Mouse (Mus musculus): ENCODE data around the gene Cmtm5. TPM values are rescaled to one million over a fixed set of nuclear protein-coding genes. Genes with fewer than 3 reads are reported as not detected.
"Not testable (repeated sequence)": the region's sequence is repeated elsewhere in the genome, so short reads cannot be mapped to it uniquely, and the experiment has no call there.

Gene Cmtm5
- polyA plus RNA-seq, 1 experiment from 2014 or later, result 2.0 TPM

DNA sequence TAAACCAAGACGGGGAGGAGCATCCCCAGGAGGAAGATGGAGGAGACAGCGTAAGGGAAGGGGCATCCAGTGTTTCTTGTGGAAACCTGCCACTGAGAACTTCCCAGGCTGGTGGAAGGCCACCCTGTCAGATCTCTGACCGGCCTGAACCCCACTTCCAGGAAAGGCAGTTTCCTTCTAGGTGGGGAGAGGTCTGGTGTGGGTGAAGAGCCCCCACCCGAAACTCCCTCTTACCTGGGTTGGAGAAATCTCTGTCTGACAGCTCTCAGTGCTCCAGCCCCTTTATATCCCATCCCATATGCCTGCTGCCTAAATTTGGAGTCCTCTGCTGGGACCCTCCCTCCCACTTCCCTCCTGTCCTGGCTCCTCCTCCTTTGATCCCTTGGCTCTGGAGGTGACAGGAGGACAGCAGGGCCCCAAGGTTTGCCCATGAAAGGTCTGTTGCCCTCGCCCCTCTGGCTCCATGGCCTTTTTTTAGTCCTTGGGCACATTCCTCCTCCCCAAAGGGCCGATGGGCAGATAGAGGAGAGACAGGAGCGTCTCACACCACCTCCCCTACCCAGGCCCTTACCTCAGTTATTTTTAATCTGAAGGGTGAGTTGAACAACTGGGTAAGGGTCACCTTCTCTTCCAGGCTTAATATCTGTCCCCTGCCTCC lies 30.4 kb downstream of the Cmtm5 start, which contains the start of gene Myh6:
Gene Myh6 (minus strand): TSS at position 608 of the 658 bp plus-strand sequence.
- Histone ChIP-seq H3K4me3 (replicated peaks) (no peak within 1 kb of the TSS), H3K9me3 (no peaks in the 10 kb centered on the region), H3K36me3 (replicated peaks) (no peaks in the 10 kb centered on the region), H3K4me2 (no peak within 1 kb of the TSS), H3K9ac (no peak within 1 kb of the TSS), H3K27me3 (peaks cover 2% of the 10 kb centered on the region; the same call in 1 of the 2 replicates), H3K27ac (no peak within 1 kb of the TSS), H3K4me1 (no peaks in the 10 kb centered on the region)
- 77% methylated on average over 7 of the region's 7 CpGs for WGBS
- no peak for ATAC-seq (ENCODE audit: low FRiP score)

- no peak for ATAC-seq (ENCODE audit: low FRiP score)
- H3K4me2 ChIP-seq, result no peak overlapping the region
- no peaks in the 10 kb centered on the region for H3K27me3 ChIP-seq
- no peaks in the 10 kb centered on the region for H3K4me1 ChIP-seq
- no peak overlapping the region for H3K9ac ChIP-seq
- H3K27ac ChIP-seq, result no peak overlapping the region
- no peaks in the 10 kb centered on the region for H3K36me3 ChIP-seq (replicated peaks)
- 87% methylated on average over 3 of the region's 3 CpGs for WGBS
- no peaks in the 10 kb centered on the region for H3K9me3 ChIP-seq
- H3K4me3 ChIP-seq (replicated peaks), result no peak overlapping the region
Measured at GRCm38 (mm10) chr14:54967874-54968273, 31.8 kb downstream of the Cmtm5 start.

DNA sequence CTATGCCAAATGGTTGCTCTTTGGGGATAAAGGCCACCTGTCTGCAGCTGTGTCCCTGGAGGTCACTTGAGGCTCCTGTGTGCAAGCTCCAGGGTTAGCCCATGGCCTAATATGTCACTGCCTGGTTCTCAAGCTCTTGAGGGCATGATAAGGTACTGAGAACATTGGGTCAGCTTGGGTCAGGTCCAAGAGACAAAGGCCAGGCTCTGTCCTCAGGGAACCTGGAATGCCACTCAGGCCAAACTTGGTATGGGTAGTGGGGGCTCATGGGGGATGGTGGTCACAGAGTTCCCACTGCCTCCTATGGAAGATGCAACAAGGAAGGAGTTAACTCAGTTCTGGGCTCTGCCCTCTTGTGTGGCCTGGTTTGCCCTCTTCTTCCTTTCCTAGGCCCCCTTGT lies 32.3 kb downstream of the Cmtm5 start:
- Histone ChIP-seq H3K9ac (no peak overlapping the region), H3K4me2 (no peak overlapping the region), H3K36me3 (replicated peaks) (no peaks in the 10 kb centered on the region), H3K4me3 (replicated peaks) (no peak overlapping the region), H3K27me3 (no peaks in the 10 kb centered on the region), H3K4me1 (no peaks in the 10 kb centered on the region), H3K9me3 (no peaks in the 10 kb centered on the region), H3K27ac (no peak overlapping the region)
- ATAC-seq (ENCODE audit: low FRiP score), result no peak

- not testable (repeated sequence) for H3K27me3 ChIP-seq; ATAC-seq (ENCODE audit: low FRiP score); H3K36me3 ChIP-seq (replicated peaks); H3K9ac ChIP-seq; H3K9me3 ChIP-seq; H3K4me3 ChIP-seq (replicated peaks); H3K4me2 ChIP-seq; H3K27ac ChIP-seq
- WGBS, result 95% methylated on average over 11 of the region's 11 CpGs
- H3K4me1 ChIP-seq, result peaks cover 10% of the 10 kb centered on the region
Measured at GRCm38 (mm10) chr14:54972786-54973185, 36.7 kb downstream of the Cmtm5 start.

GRCm38 (mm10) chr14:54974068-54974791 lies 38.2 kb downstream of the Cmtm5 start:
- H3K27ac ChIP-seq, result peak overlapping the region; percentile 38; the same call in 1 of the 2 replicates
- peaks cover 10% of the 10 kb centered on the region for H3K4me1 ChIP-seq
- 0 out of 2 replicates have a peak, but pooled peaks cover 6% of the 10 kb centered on the region for H3K27me3 ChIP-seq
- ATAC-seq (ENCODE audit: low FRiP score), result no peak
- no peak overlapping the region for H3K4me2 ChIP-seq
- H3K4me3 ChIP-seq (replicated peaks), result no peak overlapping the region
- H3K9me3 ChIP-seq, result no peaks in the 10 kb centered on the region
- no peaks in the 10 kb centered on the region for H3K36me3 ChIP-seq (replicated peaks)
- WGBS, result 71% methylated on average over 6 of the region's 6 CpGs
- 0 out of 2 replicates have a peak overlapping the region, but pooled peaks have one; percentile 4 for H3K9ac ChIP-seq

GRCm38 (mm10) chr14:54976633-54977032 lies 40.6 kb downstream of the Cmtm5 start, which contains the start of gene Gm17428:
Gene Gm17428, plus strand, starts transcription at chr14:54976933.
- H3K4me2 ChIP-seq, result no peak within 1 kb of the TSS
- H3K27me3 ChIP-seq, result 0 out of 2 replicates have a peak, but pooled peaks cover 6% of the 10 kb centered on the region
- WGBS, result 66% methylated on average over 1 of the region's 1 CpGs
- H3K9me3 ChIP-seq, result no peaks in the 10 kb centered on the region
- peaks cover 10% of the 10 kb centered on the region for H3K4me1 ChIP-seq
- no peak within 1 kb of the TSS for H3K9ac ChIP-seq
- H3K36me3 ChIP-seq (replicated peaks), result no peaks in the 10 kb centered on the region
- no peak for ATAC-seq (ENCODE audit: low FRiP score)
- H3K4me3 ChIP-seq (replicated peaks), result no peak within 1 kb of the TSS
- H3K27ac ChIP-seq, result no peak within 1 kb of the TSS

GRCm38 (mm10) chr14:54978664-54979063 lies 42.6 kb downstream of the Cmtm5 start:
- H3K27ac ChIP-seq, result no peak overlapping the region
- no peak overlapping the region for H3K4me3 ChIP-seq (replicated peaks)
- H3K9ac ChIP-seq, result no peak overlapping the region
- 89% methylated on average over 8 of the region's 8 CpGs for WGBS
- H3K9me3 ChIP-seq, result no peaks in the 10 kb centered on the region
- no peaks in the 10 kb centered on the region for H3K36me3 ChIP-seq (replicated peaks)
- H3K4me1 ChIP-seq, result peaks cover 10% of the 10 kb centered on the region
- H3K4me2 ChIP-seq, result no peak overlapping the region
- H3K27me3 ChIP-seq, result 0 out of 2 replicates have a peak, but pooled peaks cover 6% of the 10 kb centered on the region
- ATAC-seq (ENCODE audit: low FRiP score), result no peak

- Histone ChIP-seq H3K27ac (no peak overlapping the region), H3K4me1 (no peaks in the 10 kb centered on the region), H3K9me3 (no peaks in the 10 kb centered on the region), H3K4me3 (replicated peaks) (no peak overlapping the region), H3K36me3 (replicated peaks) (no peaks in the 10 kb centered on the region), H3K9ac (no peak overlapping the region), H3K4me2 (no peak overlapping the region), H3K27me3 (no peaks in the 10 kb centered on the region)
- no peak for ATAC-seq (ENCODE audit: low FRiP score)
- 95% methylated on average over 7 of the region's 7 CpGs for WGBS
Measured at GRCm38 (mm10) chr14:54981934-54982333, 45.9 kb downstream of the Cmtm5 start.

GRCm38 (mm10) chr14:54988350-54988874 lies 52.4 kb downstream of the Cmtm5 start:
- not testable (repeated sequence) for H3K4me1 ChIP-seq; H3K27ac ChIP-seq; ATAC-seq (ENCODE audit: low FRiP score); H3K27me3 ChIP-seq; H3K9me3 ChIP-seq; H3K4me2 ChIP-seq; H3K4me3 ChIP-seq (replicated peaks); H3K9ac ChIP-seq; H3K36me3 ChIP-seq (replicated peaks)
- 94% methylated on average over 9 of the region's 9 CpGs for WGBS

MicroRNAs within 50 kb of the gene (microRNA counts, 519-probe panel; counts per million panel counts)
- microRNA mmu-miR-208a (not detected), microRNA mmu-miR-208b (not detected)

Small RNAs within 50 kb of the gene (microRNA-seq; reads per million reads assigned to microRNA genes)
- 4.1 reads per million, percentile 14 among the genes with 10 or more reads in this experiment for gene Mir208a
- gene Mir208b, result 19.7 reads per million, percentile 34 among the genes with 10 or more reads in this experiment

Other genes starting within 250 kb of the Cmtm5 start
- 188 and 190 TPM in 2 replicates for gene Acin1, start 249.3 kb upstream of the Cmtm5 start, polyA plus RNA-seq (2016; fragmentation: Nextera tagmentation; extraction: Ambion mirVana)
- not detected in 2 replicates for gene Gm29776, start 237.4 kb upstream of the Cmtm5 start, polyA plus RNA-seq (2016; fragmentation: Nextera tagmentation; extraction: Ambion mirVana)
- gene Cebpe, start 224.1 kb upstream of the Cmtm5 start, polyA plus RNA-seq (2016; fragmentation: Nextera tagmentation; extraction: Ambion mirVana), result not detected in 2 replicates
- gene Slc7a8, start 154.3 kb upstream of the Cmtm5 start, polyA plus RNA-seq (2016; fragmentation: Nextera tagmentation; extraction: Ambion mirVana), result 2.3 and 2.7 TPM in 2 replicates
- not detected in 2 replicates for gene Rnf212b, start 122.1 kb upstream of the Cmtm5 start, polyA plus RNA-seq (2016; fragmentation: Nextera tagmentation; extraction: Ambion mirVana)
- gene Homez, start 65.3 kb upstream of the Cmtm5 start, polyA plus RNA-seq (2016; fragmentation: Nextera tagmentation; extraction: Ambion mirVana), result 13.9 and 18.5 TPM in 2 replicates
- 1.1 and 1.3 TPM in 2 replicates for gene Ppp1r3e, start 58.7 kb upstream of the Cmtm5 start, polyA plus RNA-seq (2016; fragmentation: Nextera tagmentation; extraction: Ambion mirVana)
- 3.3 and 3.4 TPM in 2 replicates for gene Bcl2l2, start 52.9 kb upstream of the Cmtm5 start, polyA plus RNA-seq (2016; fragmentation: Nextera tagmentation; extraction: Ambion mirVana)
- 0.27 TPM in 1 of 2 replicates, not detected in the other for gene Gm20521, start 52.8 kb upstream of the Cmtm5 start, polyA plus RNA-seq (2016; fragmentation: Nextera tagmentation; extraction: Ambion mirVana)
- gene Pabpn1, start 43.8 kb upstream of the Cmtm5 start, polyA plus RNA-seq (2016; fragmentation: Nextera tagmentation; extraction: Ambion mirVana), result 199 and 211 TPM in 2 replicates
- gene Slc22a17, start 23.1 kb upstream of the Cmtm5 start, polyA plus RNA-seq (2016; fragmentation: Nextera tagmentation; extraction: Ambion mirVana), result 93.3 and 97.8 TPM in 2 replicates
- 36.8 and 37.8 TPM in 2 replicates for gene Efs, start 10.1 kb upstream of the Cmtm5 start, polyA plus RNA-seq (2016; fragmentation: Nextera tagmentation; extraction: Ambion mirVana)
- gene Il25, start 3.6 kb upstream of the Cmtm5 start, polyA plus RNA-seq (2016; fragmentation: Nextera tagmentation; extraction: Ambion mirVana), result not detected in 2 replicates
- 1.5 and 1.8 TPM in 2 replicates for gene Myh6, start 30.7 kb downstream of the Cmtm5 start, polyA plus RNA-seq (2016; fragmentation: Nextera tagmentation; extraction: Ambion mirVana)
- gene Gm17428, start 40.7 kb downstream of the Cmtm5 start, polyA plus RNA-seq (2016; fragmentation: Nextera tagmentation; extraction: Ambion mirVana), result not detected in 2 replicates
- 3.6 and 4.2 TPM in 2 replicates for gene Myh7, start 58.4 kb downstream of the Cmtm5 start, polyA plus RNA-seq (2016; fragmentation: Nextera tagmentation; extraction: Ambion mirVana)
- 71.7 and 73.3 TPM in 2 replicates for gene Ngdn, start 79.2 kb downstream of the Cmtm5 start, polyA plus RNA-seq (2016; fragmentation: Nextera tagmentation; extraction: Ambion mirVana)
- 26.3 and 28.1 TPM in 2 replicates for gene Zfhx2, start 156.1 kb downstream of the Cmtm5 start, polyA plus RNA-seq (2016; fragmentation: Nextera tagmentation; extraction: Ambion mirVana)
- 32.0 and 33.0 TPM in 2 replicates for gene Thtpa, start 158.5 kb downstream of the Cmtm5 start, polyA plus RNA-seq (2016; fragmentation: Nextera tagmentation; extraction: Ambion mirVana)
- 10.2 and 11.4 TPM in 2 replicates for gene Ap1g2, start 170.3 kb downstream of the Cmtm5 start, polyA plus RNA-seq (2016; fragmentation: Nextera tagmentation; extraction: Ambion mirVana)
- gene Jph4, start 180.7 kb downstream of the Cmtm5 start, polyA plus RNA-seq (2016; fragmentation: Nextera tagmentation; extraction: Ambion mirVana), result 9.0 and 9.4 TPM in 2 replicates